Mouse (Mus musculus) mammary gland, adult 2 months (tissue): Measurements from ENCODE around the gene Ypel3. TPM values are rescaled to one million over a fixed set of nuclear protein-coding genes. Genes with fewer than 3 reads are reported as not detected.

Experiments used
- polyA plus RNA-seq: library from polyadenylated mRNA; depleted of rRNA; stranded (reverse); fragments of >200 nt; gene quantifications from 2 replicates; pipeline ENCODE4 v1.2.3, GENCODE M21; 2012; ENCODE audit warnings: low replicate concordance; rRNA removed

The Ypel3 gene
- polyA plus RNA-seq, result 391 and 922 TPM in 2 replicates

GRCm38 (mm10) chr7:126776598-126777057, at the start of gene Ypel3:
Ypel3 (plus strand) TSS chr7:126776955.

GRCm38 (mm10) chr7:126759050-126759671, 17.6 kb upstream of the Ypel3 start, which contains the start of gene Mapk3:
Mapk3 (plus strand) TSS chr7:126759601.

GRCm38 (mm10) chr7:126766201-126766600, 10.6 kb upstream of the Ypel3 start, which contains the start of gene Gdpd3:
Gdpd3 (plus strand) TSS chr7:126766334.

GRCm38 (mm10) chr7:126780971-126781635, 4.3 kb downstream of the Ypel3 start, which contains the start of gene Tbx6:
Tbx6 (plus strand) TSS chr7:126781483.

GRCm38 (mm10) chr7:126791851-126792720, 15.3 kb downstream of the Ypel3 start, which contains the start of gene Ppp4c:
Ppp4c (minus strand) TSS chr7:126792496.

GRCm38 (mm10) chr7:126797411-126798126, 20.8 kb downstream of the Ypel3 start, which contains the start of gene Fam57b:
Fam57b (plus strand) TSS chr7:126797668.

Other genes starting within 250 kb of the Ypel3 start
- 90.1 and 104 TPM in 2 replicates for gene Eif3c, start 210.5 kb upstream of the Ypel3 start, polyA plus RNA-seq
- gene Apobr, start 192.0 kb upstream of the Ypel3 start, polyA plus RNA-seq, result 10.8 and 21.5 TPM in 2 replicates
- gene Cln3, start 191.1 kb upstream of the Ypel3 start, polyA plus RNA-seq, result 100 and 141 TPM in 2 replicates
- gene Il27, start 182.0 kb upstream of the Ypel3 start, polyA plus RNA-seq, result 0.85 and 1.1 TPM in 2 replicates
- gene Nupr1, start 146.1 kb upstream of the Ypel3 start, polyA plus RNA-seq, result 40.6 and 61.2 TPM in 2 replicates
- 71.7 and 78.0 TPM in 2 replicates for gene Sgf29, start 127.6 kb upstream of the Ypel3 start, polyA plus RNA-seq
- 130 and 194 TPM in 2 replicates for gene Sult1a1, start 100.5 kb upstream of the Ypel3 start, polyA plus RNA-seq
- 29.7 and 49.0 TPM in 2 replicates for gene Bola2, start 81.6 kb upstream of the Ypel3 start, polyA plus RNA-seq
- gene Slx1b, start 81.2 kb upstream of the Ypel3 start, polyA plus RNA-seq, result 27.3 and 33.4 TPM in 2 replicates
- gene Coro1a, start 69.2 kb upstream of the Ypel3 start, polyA plus RNA-seq, result 442 and 1,092 TPM in 2 replicates
- gene Mapk3, start 17.4 kb upstream of the Ypel3 start, polyA plus RNA-seq, result 204 and 252 TPM in 2 replicates
- gene Gdpd3, start 10.6 kb upstream of the Ypel3 start, polyA plus RNA-seq, result 40.1 and 57.3 TPM in 2 replicates
- gene Tbx6, start 4.5 kb downstream of the Ypel3 start, polyA plus RNA-seq, result 11.6 and 16.3 TPM in 2 replicates
- 180 and 199 TPM in 2 replicates for gene Ppp4c, start 15.5 kb downstream of the Ypel3 start, polyA plus RNA-seq
- gene Fam57b, start 20.7 kb downstream of the Ypel3 start, polyA plus RNA-seq, result 44.5 and 50.4 TPM in 2 replicates
- gene 4930451I11Rik, start 54.7 kb downstream of the Ypel3 start, polyA plus RNA-seq, result not detected in 2 replicates
- 0.04 TPM in 1 of 2 replicates, not detected in the other for gene Doc2a, start 70.5 kb downstream of the Ypel3 start, polyA plus RNA-seq
- gene Hirip3, start 85.0 kb downstream of the Ypel3 start, polyA plus RNA-seq, result 2.8 and 3.3 TPM in 2 replicates
- gene Ino80e, start 85.4 kb downstream of the Ypel3 start, polyA plus RNA-seq, result 67.6 and 89.1 TPM in 2 replicates
- 75.5 and 171 TPM in 2 replicates for gene Taok2, start 107.7 kb downstream of the Ypel3 start, polyA plus RNA-seq
- 96.1 and 130 TPM in 2 replicates for gene Tmem219, start 146.0 kb downstream of the Ypel3 start, polyA plus RNA-seq
- gene Kctd13, start 151.9 kb downstream of the Ypel3 start, polyA plus RNA-seq, result 24.1 and 31.6 TPM in 2 replicates
- gene Asphd1, start 172.6 kb downstream of the Ypel3 start, polyA plus RNA-seq, result 0.20 and 0.35 TPM in 2 replicates
- 3.1 and 3.5 TPM in 2 replicates for gene Sez6l2, start 173.6 kb downstream of the Ypel3 start, polyA plus RNA-seq
- 251 and 278 TPM in 2 replicates for gene Cdipt, start 199.0 kb downstream of the Ypel3 start, polyA plus RNA-seq
- 0.82 and 3.2 TPM in 2 replicates for gene Cdiptos, start 199.1 kb downstream of the Ypel3 start, polyA plus RNA-seq
- gene Mvp, start 237.7 kb downstream of the Ypel3 start, polyA plus RNA-seq, result 90.2 and 123 TPM in 2 replicates
- 2.4 and 3.3 TPM in 2 replicates for gene Pagr1b, start 239.5 kb downstream of the Ypel3 start, polyA plus RNA-seq
- gene Pagr1a, start 240.4 kb downstream of the Ypel3 start, polyA plus RNA-seq, result 0.93 and 1.2 TPM in 2 replicates
- gene Gm42742, start 244.1 kb downstream of the Ypel3 start, polyA plus RNA-seq, result 26.4 and 46.4 TPM in 2 replicates
- gene Prrt2, start 244.3 kb downstream of the Ypel3 start, polyA plus RNA-seq, result 22.2 and 31.3 TPM in 2 replicates